Mouse (Mus musculus) cortical plate, adult 2 months (tissue): ENCODE measurements around the gene Klc3.

Source experiments
- CTCF ChIP-seq: fragments of 200-500 bp; IDR thresholded peaks from 2 replicates; pipeline ENCODE4 v1.5.1; 2011; ENCODE audit warnings: mild to moderate bottlenecking, control low read depth, low read length; ENCODE audit not compliant: insufficient read depth; ENCODE audit errors: extremely low read depth
- POLR2A ChIP-seq: fragments of 200-500 bp; IDR thresholded peaks from 2 replicates; pipeline ENCODE4 v1.6.1; 2011; ENCODE audit warnings: mild to moderate bottlenecking, low read length, control low read depth; ENCODE audit not compliant: insufficient read depth; ENCODE audit errors: extremely low read depth

DNA sequence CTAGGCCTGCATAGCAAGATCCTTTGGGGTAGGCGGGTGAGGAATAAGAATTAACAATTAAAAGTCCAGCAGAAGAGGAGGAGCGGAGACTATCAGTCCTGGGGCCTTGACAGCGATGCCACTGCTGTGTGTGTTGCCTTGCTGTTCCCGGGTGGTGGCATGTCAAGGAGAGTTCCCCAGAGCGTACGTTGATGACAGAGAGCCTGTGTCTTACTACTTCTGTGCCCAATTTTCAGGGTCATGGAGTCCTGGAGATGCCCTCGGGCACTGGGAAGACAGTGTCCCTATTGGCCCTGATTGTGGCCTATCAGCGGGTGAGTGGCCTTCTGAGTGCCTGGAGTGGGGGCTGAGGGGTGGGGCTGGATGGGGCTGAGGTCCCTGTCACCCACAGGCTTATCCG, 20.2 kb downstream of the Klc3 start:
- no peak for TF ChIP-seq CTCF
- TF ChIP-seq POLR2A: no peak
